Mouse (Mus musculus): Measurements from ENCODE around the gene Arhgap24. TPM values are rescaled to one million over a fixed set of nuclear protein-coding genes. Genes with fewer than 3 reads are reported as not detected.

Gene Arhgap24
- total and polyA plus RNA-seq, 3 experiments: 34.7 to 51.6 (median 47.9) TPM

DNA sequence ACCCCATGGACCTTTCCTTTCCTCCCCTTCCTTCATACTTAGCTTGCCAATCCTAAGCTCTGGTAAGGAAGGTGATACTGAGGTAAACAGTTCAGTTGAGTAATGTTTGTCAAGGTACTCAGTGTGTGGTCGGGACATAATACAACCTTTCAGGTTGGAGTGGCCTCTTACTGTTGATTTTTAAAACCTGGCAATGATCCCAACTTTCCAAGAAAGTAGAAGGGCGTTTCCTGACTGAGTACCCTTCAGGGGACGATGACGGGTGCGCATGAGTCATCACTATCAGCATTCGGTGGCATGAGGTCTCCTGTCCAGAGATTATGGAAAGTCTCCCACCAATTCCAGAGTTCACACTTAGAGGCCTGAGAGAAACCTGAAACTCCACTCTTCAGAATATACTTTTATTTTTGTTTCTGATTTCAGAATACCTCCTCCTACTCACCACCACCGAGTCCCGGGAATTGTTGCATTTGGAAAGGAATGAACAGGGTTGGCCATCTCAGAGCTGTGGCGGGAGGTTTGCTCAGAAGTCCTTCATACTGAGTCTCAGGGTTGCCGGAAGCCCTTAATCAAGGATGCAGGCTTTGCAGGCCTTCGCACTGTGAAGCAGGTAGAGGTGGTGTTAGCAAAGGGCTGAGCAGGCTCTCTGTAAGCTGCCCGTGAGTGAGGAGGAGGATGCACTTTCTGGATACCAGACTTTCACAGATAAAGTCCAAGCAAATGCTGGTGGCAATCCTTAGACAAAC lies 20.6 kb upstream of the Arhgap24 start:
- Histone ChIP-seq H3K27ac (ENCODE audit: insufficient read depth, low read depth) (no peak overlapping the region), H3K27me3 (replicated peaks) (no peaks in the 10 kb centered on the region), H3K4me3 (replicated peaks in 1 of 3; ENCODE audit: low read depth in 2 of 3, low read length in 2 of 3, poor library complexity in 1 of 3) (no peak overlapping the region), H3K4me1 (ENCODE audit: control insufficient read depth in 1 of 2, insufficient read depth in 2 of 2) (peaks cover 5 to 6% of the 10 kb centered on the region in 2 experiments; a peak in 2 of 4 replicates), H3K36me3 (replicated peaks in 1 of 2; ENCODE audit: control insufficient read depth in 1 of 2, insufficient read depth in 1 of 2, low read length in 1 of 2) (no peaks in the 10 kb centered on the region), H3K9me3 (replicated peaks; ENCODE audit: low read length) (no peaks in the 10 kb centered on the region), H3K79me2 (replicated peaks; ENCODE audit: control insufficient read depth, extremely low read depth, insufficient read depth, poor library complexity, severe bottlenecking) (no peaks in the 10 kb centered on the region), H3K4me2 (ENCODE audit: insufficient read depth, low read depth, poor library complexity, severe bottlenecking) (no peak overlapping the region), H3K9ac (ENCODE audit: insufficient read depth, low read depth) (no peak overlapping the region)
- TF ChIP-seq ZKSCAN1 (IDR thresholded peaks at IDR 0.05; ENCODE audit: borderline replicate concordance, low read depth, low read length) (no peak), MAFK (IDR thresholded peaks at IDR 0.05; ENCODE audit: insufficient replicate concordance, low read length) (no peak), ZC3H11A (IDR thresholded peaks at IDR 0.05; ENCODE audit: low read depth, low read length) (no peak), IRF4 (IDR thresholded peaks at IDR 0.05; ENCODE audit: low read depth, low read length) (no peak), ZMIZ1 (IDR thresholded peaks at IDR 0.05; ENCODE audit: low read depth, low read length) (no peak), HCFC1 (IDR thresholded peaks at IDR 0.05; ENCODE audit: low read depth, low read length) (no peak), TBP (conservative IDR thresholded peaks at IDR 0.05; ENCODE audit: low read depth, low read length) (no peak), KAT2A (IDR thresholded peaks at IDR 0.05; ENCODE audit: insufficient replicate concordance, low read length) (no peak), EP300 (IDR thresholded peaks at IDR 0.05; ENCODE audit: low read length) (no peak), NRF1 (IDR thresholded peaks at IDR 0.05; ENCODE audit: low read depth, low read length) (no peak)
- in situ Hi-C loops (cut with MboI; ENCODE audit: low pct_ligation_motif_present, low pct_unique_long_range_greater_than_20kb, low sequenced_read_pairs) (no loop called here), dilution Hi-C loops (cut with MboI; ENCODE audit: extremely low pct_ligation_motif_present, extremely low pct_unique_long_range_greater_than_20kb, low sequenced_read_pairs) (no loop called here)
- no peak for DNase-seq (ENCODE audit: extremely low read depth)

GRCm38 (mm10) chr5:102462948-102463347 lies 18.2 kb upstream of the Arhgap24 start:
- dilution Hi-C loops (cut with MboI; ENCODE audit: extremely low pct_ligation_motif_present, extremely low pct_unique_long_range_greater_than_20kb, low sequenced_read_pairs): no loop called here
- in situ Hi-C loops (cut with MboI; ENCODE audit: low pct_ligation_motif_present, low pct_unique_long_range_greater_than_20kb, low sequenced_read_pairs): no loop called here
- Histone ChIP-seq H3K4me2 (ENCODE audit: insufficient read depth, low read depth, poor library complexity, severe bottlenecking) (no peak overlapping the region), H3K9me3 (replicated peaks; ENCODE audit: low read length) (no peaks in the 10 kb centered on the region), H3K9ac (ENCODE audit: insufficient read depth, low read depth) (no peak overlapping the region), H3K27ac (ENCODE audit: insufficient read depth, low read depth) (no peak overlapping the region), H3K4me3 (replicated peaks in 1 of 3; ENCODE audit: low read depth in 2 of 3, low read length in 2 of 3, poor library complexity in 1 of 3) (no peak overlapping the region), H3K79me2 (replicated peaks; ENCODE audit: control insufficient read depth, extremely low read depth, insufficient read depth, poor library complexity, severe bottlenecking) (no peaks in the 10 kb centered on the region), H3K36me3 (replicated peaks in 1 of 2; ENCODE audit: control insufficient read depth in 1 of 2, insufficient read depth in 1 of 2, low read length in 1 of 2) (no peaks in the 10 kb centered on the region), H3K4me1 (ENCODE audit: control insufficient read depth in 1 of 2, insufficient read depth in 2 of 2) (peaks cover 5 to 6% of the 10 kb centered on the region in 2 experiments; a peak in 2 of 4 replicates), H3K27me3 (replicated peaks) (no peaks in the 10 kb centered on the region)
- DNase-seq (ENCODE audit: extremely low read depth): no peak
- TF ChIP-seq EP300 (IDR thresholded peaks at IDR 0.05; ENCODE audit: low read length): no peak
- no peak for TF ChIP-seq E2F4 (IDR thresholded peaks at IDR 0.05; ENCODE audit: insufficient replicate concordance, low read depth, low read length)
- no peak for TF ChIP-seq ETS1 (conservative IDR thresholded peaks at IDR 0.05; ENCODE audit: low read depth, low read length)
